Mouse (Mus musculus) MEL-GATA-1-ER (cell line): ENCODE data around the gene Xylt1.
A peak's percentile ranks its signal among the peaks of the same experiment; 100 is the strongest.

Experiments
- DNase-seq: peaks from one replicate; pipeline ENCODE4 v3.0.0-alpha.2; 2012; ENCODE audit warnings: low read depth; ENCODE audit errors: extremely low read depth

Xylt1 gene

DNA sequence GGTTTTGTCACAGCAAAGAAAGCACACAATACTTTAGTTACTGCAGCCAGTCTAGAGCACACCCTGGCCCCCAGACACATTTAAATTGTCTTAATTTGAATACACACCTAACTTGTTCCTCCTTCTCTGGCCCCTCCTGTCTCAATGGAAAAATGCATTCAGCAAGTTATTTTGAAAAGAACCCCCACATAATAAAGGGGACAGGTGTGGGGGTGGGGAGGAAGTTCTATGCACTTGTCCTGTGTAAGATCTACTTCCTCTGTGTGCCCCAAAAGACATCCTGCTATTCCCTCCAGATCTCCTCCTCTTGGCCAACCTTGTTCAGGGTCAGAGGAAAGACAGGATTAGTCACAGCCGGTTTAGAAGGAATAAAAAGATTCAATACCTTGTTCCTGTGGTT, 135.0 kb downstream of the Xylt1 start:
- DNase-seq, result no peak

DNA sequence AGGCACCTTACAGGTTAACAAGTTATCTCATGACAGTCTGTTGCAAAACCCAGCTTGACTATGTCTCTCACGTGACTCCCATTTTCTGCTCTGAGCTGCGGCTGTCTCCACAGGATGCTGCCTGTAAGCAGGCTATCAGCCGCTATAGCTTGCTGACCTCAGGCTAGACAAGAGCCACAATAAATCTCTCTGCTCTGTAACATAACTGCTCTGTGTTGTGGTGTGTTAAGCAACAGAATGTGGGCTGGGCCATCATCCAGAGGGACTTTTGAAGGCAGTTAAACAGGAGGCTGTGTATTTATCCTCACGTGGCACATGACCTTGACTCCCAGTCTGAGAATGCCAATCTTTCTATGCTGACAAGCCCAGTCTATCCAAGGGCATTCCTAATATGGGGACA, 136.1 kb downstream of the Xylt1 start:
- no peak for DNase-seq

DNA sequence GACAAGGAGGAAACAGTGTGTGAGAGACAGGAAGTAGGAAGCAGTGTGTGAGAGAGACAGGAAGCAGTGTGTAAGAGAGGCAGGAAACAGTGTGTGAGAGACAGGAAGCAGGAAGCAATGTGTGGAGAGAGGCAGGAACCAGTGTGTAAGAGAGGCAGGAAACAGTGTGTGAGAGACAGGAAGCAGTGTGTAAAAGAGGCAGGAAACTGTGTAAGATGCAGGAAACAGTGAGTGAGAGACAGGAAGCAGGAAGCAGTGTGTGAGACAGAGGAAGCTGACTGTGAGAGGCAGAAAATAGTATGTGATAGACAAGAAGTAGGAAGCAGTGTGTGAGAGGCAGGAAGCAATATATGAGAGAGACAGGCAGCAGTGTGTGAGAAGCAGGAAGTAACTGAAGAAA, 140.6 kb downstream of the Xylt1 start:
- peak; percentile 32 for DNase-seq

DNA sequence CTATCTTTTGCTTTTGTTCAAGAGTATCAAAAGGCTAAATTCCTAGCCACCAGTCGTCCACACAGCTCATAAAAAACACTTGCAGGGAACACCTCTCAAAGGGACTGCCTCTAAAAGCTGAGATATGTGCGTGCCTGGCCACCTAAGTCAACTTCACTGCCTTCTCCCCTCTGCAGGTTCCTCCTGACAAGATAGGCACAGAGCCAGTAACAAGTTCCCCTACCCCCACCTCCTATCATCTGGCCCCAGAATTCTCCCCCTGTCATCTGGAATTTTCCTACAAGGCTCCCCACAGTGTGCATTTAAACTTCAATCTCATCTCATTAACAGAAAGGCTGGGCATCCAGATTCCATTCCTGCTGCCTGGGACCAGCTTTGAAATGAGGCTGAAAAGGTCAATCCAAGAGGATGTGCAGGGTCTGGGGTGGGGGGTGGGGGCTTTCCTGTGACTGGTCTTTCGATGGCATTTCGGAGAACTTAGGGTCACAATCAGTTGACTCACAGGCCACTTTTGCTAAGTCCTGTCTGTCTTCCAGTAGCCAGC, 141.4 kb downstream of the Xylt1 start:
- peak; percentile 84 for DNase-seq

DNA sequence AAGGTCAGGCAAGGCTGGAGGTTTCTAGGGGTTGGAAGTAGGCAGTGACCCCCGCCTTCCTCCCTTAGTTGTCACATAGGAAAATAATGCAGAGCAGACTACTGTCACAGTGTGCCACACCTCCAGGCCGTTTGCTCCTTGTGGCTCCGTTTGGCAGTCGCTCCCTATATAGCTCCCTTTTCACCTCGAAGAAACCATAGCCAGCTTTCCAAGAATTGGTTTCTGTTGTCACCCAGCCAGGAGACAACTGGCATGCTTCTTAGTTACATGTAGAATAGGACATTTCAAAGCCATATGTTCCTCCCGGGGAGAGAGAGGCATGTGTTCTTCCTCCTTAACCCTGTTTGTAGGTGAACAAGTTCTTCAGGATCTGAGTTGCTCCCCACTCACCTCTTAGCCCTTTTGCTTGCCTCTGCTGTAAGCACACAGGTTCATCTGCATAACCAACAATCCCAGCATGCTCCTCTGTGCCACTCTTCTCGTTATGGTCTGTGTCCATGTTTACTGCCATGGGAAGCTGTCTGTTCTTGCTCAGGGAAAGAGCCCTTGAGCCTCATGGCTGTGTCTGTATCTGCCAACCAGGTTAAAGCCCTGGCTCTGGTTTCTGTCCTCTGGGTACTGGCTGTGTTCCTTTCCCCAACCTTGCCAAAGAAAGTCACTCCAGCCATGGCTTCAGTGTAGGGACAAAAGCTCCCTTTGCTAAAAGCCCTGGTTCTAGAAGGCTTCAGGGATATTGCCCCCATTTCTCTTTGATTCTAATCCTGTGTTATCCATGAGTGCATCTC, 143.8 kb downstream of the Xylt1 start:
- no peak for DNase-seq

DNA sequence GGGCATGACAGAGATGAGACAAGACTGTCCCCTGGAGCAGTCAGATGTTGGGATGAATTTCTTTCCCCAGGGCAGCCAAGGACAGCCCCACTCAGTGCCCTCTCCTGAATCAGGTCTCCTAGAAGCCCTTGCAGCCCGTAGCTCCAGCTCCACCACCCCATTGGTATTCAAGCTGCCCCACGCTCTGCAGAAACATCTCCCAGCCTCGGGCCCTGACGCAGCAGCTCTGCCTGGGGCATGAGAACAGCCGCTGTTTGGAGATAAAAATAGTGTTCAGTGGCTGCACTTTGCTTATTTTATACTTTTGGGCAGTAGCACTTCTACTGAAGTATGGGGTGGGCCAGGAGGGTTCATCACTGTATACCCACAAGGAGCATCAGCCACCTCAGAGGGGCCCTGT, 144.9 kb downstream of the Xylt1 start:
- DNase-seq, result no peak

DNA sequence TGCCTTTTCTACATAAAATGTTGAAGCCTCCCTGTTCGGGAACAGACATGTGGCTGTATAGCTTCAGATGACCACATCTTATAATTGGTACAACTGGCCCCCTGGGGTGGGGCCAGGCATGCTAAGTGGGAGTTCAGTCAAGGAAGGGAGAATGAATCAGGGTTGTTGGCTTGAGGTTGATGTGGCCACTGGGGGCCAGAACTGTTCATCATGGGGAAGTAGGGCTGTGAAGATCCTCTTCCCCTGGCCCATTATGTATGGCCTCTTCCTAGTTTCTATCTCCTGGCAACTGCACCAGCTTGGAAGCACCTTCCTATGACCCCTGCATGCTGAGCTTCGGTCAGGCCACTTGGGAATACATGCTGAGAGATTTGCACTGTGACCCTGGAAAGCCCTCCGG, 145.8 kb downstream of the Xylt1 start:
- DNase-seq, result no peak

DNA sequence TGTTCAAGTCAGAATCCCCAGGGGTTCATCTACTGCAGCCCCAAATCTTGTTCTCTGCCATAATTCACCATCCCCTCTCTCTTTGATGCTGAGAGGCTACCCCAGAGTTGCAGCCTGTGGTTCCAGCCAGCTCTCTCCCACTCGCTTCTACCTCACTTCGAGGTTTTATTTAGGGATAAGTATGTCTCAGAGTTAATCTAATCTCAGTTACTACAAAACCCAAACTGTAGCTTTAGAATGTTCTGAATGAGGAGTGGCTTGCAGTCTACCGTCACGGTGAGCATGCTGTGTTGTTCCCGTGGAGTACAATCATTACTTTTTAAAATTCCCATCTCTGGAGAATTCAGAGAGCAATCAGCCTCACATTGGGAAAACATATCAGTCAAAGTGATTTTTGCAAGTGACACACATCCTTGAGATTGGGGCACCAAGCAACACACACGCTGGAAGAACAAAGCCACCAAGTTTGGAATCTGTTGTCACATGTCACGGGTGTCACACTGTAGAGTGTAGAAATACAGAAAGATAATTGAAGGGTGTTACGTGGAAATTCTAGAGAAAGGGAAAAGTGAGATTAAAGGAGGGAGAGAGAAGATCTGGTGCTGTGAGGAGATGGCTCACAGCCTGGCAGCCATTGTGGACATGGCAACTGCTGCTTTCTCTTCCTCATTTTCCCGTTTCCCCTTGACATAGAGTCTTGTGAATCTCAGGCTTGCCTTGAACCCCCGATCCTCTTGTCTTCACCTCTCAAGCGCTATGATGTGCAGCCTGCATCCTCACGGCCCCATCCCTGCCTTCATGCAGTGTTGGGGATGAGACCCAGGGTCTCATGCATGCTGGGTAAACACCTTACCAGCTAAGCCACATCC, 149.2 kb downstream of the Xylt1 start:
- DNase-seq, result no peak

DNA sequence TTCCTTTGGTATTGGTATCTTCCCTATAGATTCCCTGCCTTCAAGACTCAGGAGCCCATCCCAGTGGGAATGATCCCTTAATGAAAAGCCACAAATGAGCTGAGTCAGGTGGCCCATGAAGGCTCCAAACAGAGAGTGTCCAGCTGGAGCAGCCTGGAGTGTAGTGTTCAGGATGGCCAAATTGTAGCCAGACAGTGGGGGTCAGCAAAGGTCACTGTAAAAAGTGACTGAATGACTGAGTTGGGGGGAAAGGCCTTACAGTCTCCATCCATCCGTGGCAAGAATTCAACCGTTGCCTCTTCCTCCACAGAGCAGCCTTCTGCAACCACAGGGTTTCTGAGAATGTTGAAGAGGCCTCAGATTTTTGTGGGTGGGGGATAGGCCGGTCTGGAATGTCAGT, 151.9 kb downstream of the Xylt1 start:
- no peak for DNase-seq

DNA sequence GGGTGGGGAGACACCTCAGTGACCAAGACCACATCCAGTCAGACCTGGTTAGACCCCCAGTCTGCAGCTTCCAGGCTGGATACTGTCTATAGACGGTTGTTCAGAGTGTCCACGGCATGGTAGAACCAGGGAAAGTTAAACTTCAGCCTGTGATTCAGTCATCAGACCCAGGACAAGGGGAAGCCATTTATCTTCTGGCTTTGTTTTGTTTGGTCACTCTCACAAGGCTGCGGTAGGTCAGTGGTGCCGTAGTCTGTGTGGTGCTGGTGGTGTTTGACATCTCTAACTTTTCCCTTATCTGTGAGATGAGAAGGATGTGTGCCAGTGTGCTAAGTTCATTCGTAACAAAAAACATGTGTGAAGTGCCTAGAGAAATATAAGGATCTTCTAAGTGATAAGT, 152.4 kb downstream of the Xylt1 start:
- no peak for DNase-seq

DNA sequence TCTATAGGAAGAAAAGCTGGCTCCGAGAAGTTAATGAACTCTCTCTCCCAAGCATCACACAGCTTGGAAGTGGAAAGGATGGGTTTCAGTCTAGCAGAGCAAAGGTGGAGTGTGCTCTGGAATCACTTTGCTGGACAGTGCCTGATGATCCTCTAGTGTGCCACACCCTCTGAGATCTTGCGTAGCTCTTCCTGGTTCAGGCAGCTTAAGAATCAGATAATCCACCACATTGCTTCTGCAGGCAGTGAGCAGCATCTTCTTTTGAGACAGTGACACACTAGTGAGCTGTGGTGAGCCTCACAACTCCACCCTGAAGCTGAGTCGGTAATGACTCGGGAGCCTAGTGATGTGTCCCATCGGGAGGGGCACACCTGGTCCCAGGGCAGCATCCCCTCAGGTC, 159.2 kb downstream of the Xylt1 start:
- no peak for DNase-seq

DNA sequence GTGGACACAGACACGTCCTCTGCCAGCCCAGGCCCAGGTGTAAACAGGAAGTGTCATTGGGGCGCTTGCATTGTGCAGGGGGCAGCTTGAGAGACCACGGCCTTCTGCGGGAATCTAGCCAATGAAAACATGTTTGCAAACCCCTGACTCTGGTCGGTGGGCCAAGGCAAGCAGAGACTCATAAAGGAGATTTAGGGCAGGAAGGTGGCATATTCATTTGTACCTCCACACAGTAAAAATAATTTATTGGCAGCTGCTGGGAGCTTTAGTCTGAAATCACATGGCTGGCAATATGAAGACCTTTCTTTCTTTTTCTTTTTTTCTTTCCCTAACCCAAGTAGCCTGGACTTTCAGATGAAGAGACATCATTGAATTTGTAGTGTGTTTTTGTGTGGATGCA, 159.6 kb downstream of the Xylt1 start:
- DNase-seq, result no peak

DNA sequence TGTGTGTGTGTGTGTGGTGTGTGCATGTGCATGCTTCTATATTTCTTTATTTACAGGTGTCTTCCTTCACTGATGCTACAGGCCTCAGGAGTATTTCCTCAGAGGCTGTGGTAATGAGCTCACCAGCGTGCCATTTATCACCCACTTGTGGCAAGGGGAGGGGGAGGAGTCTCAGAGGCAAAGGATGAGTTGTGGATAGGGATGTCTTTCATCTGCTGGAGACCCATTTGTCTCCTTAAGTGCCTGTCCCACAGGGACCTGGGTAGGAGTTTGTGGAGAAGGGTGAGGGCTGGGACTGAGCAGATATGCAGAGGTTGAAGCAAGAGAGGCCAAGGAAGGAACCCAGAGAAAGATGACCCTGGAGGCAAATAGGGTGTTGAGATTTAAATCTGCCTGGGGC, 160.3 kb downstream of the Xylt1 start:
- DNase-seq, result no peak

DNA sequence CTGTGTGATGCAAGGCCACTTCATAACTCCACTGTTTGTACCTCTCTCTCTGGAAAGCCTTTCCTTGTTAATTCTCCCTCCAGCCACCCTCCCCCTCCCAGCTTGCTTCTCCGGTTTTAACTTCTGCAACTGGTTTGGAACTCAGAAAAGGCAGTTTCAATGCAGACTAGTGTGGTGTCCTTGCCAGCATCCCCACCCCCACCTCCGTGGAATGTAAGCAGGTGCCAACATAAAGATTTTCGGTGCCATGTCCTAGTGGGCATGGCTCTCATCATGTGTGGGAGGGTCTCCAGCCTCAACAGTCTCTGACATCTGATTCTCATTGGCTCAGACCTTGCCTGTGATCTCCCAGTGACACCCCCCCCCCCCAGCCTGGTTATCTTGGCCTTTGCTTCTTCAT, 160.9 kb downstream of the Xylt1 start:
- no peak for DNase-seq

DNA sequence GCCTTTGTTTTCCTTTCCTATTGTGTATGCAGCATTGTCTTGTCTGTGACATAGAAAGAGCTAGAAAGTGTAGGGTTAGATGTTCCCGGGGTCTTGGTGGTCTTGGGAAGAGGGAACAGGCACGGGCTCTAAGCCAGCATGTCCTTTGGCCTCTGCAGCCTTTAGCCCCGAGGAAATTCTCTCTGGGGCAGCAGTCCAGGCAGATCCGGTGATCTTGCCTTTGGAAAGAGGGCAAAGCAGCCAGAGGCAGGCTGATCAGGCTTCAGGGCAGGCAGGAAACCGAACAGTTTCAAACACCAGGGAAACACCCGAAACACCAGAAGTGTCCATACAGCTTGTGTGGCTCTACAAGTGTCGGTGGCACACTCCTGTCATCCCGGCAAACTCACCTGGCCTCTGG, 162.3 kb downstream of the Xylt1 start:
- DNase-seq, result no peak

DNA sequence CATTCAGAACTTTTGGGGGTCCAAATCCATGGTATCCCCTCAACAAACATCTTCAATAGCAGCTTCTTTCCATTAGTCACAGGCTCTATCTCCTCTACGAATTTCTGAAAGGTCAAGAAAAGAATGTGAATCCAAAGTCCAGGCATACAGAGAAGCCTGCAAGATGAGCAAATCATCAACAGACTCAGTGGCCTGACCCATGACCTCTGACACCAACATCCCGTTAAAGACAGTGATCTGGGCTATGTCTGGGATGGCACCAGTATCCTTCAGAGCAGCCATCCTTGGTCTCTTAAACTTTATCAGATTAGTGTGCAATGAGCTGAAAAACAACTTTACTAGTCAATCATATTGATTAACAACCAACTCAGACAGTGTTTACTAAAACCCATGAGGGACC, 163.3 kb downstream of the Xylt1 start:
- no peak for DNase-seq

DNA sequence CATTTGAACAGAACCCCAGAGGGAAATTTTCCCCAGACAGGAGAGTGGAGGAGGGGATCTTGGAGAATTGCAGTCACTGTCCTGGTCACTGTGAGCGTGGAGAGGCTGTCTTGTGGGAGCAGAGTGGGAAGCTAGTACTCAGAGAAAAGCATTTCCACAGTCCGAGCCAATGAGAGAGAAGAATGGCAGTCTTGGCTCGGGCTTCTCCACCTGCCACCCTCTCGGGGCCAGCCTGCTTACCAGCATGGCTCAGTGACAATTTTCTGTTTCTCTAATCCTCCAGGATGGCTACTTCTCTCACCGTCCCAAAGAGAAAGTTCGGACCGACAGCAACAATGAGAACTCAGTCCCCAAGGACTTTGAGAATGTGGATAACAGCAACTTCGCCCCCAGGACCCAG, 167.5 kb downstream of the Xylt1 start:
- no peak for DNase-seq

DNA sequence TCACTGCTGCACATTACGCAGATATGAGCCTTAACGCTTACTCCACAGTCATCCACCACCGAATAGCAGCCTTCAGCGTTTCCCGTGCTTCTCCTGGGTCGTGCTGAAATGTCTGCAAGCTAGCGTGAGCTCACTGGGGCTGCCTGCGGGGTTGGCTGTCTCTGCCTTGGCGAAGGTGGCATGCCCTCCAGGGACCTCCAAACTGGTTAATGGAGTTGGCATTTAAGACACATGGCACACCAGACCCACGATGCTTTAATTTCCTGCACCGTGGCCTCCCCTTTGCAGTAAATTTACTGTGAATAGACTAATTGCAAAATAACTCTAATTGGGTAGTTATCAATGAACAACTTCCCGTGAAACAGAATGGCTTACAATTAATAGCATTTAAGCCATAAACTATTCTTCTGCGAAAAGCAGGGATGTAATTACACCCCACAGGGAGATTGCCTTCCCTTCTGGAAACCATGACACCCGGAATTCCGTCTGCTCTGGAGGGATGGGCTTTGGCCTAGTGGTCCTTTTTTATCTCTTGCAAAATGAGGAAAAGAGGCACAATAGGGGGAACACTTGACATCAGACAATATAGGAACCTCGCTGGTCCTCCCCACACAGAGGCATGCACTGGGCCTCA, 170.3 kb downstream of the Xylt1 start:
- DNase-seq, result no peak

DNA sequence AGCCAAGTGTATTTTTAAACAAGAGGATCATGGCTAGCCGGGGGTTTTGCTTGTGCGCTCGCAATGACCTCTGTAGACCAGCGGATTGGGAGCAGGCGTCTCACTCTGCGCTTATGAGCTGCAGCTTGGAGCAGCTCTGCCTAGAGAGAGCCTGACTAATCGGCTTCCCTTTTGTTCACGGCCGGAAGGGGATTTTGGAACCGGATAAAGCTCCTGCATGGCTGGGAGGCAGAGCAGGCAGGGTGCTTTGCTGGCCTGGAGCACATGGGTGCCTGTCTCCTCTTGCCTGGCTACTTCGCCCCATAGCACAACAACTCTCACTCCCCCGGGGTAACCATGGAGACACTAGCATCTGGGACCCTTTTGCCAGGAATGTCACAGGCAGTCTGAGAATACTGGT, 172.4 kb downstream of the Xylt1 start:
- DNase-seq, result no peak

DNA sequence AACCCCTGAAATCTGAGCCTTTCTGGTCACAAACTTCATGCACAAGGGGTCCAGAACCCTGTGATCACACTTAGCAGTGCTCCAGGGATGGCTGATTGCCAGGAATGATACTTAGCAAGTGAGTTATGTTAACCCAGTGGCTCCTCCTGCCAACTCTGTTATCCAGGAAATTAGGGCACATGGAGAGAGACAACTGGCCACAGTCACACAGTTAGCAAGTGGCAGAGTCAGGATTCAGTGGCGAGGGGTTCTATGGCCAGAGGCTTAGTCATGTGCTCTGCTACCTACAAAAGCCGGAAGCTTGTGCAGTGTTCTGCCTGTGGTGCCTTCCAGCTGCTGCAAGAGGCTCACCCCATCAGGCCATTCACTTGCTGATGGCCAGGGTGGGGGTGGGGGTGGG, 175.0 kb downstream of the Xylt1 start:
- no peak for DNase-seq

DNA sequence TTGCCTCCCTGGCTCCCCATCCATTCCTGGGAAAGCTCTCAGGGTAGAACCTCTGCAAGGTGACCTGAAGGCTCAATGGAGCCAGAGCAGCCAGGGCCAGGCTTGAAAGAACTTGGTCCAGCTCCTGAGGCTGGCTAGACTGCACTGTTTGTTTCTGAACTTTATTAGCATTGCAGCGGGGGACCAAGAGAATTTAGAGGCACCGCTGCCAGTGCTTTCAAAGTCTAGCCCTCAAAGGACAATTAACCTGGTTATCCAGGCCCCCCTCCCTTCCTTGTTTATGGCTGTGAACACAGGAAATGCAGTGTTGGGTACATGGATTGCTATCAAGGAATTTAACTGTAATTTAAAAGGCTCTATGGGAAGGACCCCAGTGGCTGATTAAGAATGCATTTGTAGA, 177.4 kb downstream of the Xylt1 start:
- no peak for DNase-seq

DNA sequence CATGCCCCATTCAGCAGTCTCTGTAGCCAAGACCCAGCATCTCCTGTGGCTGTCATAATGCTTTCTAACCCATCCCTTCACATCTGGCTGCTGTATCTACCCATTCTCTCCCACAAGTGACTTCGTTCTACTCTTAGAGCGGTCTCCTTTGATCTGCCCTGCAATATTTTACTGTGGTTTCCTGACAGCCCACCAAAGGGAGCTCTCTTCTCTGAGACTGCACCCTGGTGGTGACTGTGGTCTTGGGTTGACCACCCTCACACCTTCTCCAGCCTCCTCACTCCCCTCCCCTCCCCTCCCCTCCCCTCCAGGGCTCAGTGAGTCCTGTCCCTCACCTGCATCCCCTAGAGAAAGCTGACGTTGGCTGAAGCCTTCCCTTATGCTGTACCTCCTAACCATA, 178.3 kb downstream of the Xylt1 start:
- DNase-seq, result no peak
